Mouse (Mus musculus) inflammation-experienced regulatory T-cells (primary cell): ENCODE measurements around the gene Gpr75. TPM values are rescaled to one million over a fixed set of nuclear protein-coding genes. Genes with fewer than 3 reads are reported as not detected.

Experiments
- polyA plus RNA-seq, 2 experiments: library from polyadenylated mRNA; unstranded; fragments of 100-300 nt; shearing (Covaris generic); gene quantifications; one replicate each; pipeline ENCODE4 v1.2.1; 2017

Gene Gpr75
- polyA plus RNA-seq: under 1 TPM in 1 of 2 experiments, not detected in 1; 0.10 TPM

DNA sequence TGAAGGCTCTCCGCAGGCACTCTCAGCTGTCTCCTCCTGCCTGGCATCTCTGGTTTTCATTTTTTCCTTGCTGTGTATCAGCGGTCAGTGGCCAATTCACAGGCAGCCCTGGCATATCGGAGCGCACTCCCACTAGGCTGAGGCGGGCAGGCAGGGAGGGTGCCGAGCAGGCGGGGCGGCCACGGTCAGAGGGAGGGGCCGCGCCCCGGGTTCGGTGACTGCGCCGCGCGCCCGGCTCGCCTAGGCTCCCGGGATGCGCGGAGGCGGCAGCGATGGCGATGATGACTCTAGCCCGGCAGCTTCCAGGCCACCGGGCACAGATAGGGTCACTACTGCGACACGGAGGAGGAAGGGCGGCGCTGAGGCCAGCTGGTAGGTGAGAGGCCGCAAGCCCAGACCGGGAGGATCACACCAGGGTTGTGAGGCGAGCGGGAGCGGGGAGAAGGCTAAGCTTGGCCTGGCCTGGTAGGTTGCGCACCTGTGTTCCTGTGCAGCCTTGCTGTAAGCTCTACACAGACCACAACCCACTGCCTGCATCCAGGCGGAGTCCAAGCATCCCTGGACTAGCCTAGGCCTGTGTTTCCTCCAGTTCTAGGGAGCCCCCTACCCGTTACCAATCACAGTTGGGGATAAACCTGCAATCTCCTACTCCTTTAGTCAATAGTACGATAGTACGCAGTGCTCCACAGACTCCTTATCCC is at the start of gene Gpr75, which contains the start of gene Asb3:
Gpr75 (plus strand) TSS at position 188 of the 701 bp plus-strand sequence.
Asb3 (plus strand) TSS at position 246 of the 701 bp plus-strand sequence.

Other genes starting within 250 kb of the Gpr75 start
- under 1 TPM; 0.37 to 0.44 TPM for gene Acyp2, start 235.8 kb upstream of the Gpr75 start, polyA plus RNA-seq
- 10 to 100 TPM; 12.5 to 20.0 TPM for gene Psme4, start 113.6 kb upstream of the Gpr75 start, polyA plus RNA-seq
- gene Asb3, start 58 bp downstream of the Gpr75 start, polyA plus RNA-seq: 10 to 100 TPM; 49.0 to 51.4 TPM
- gene Erlec1, start 69.0 kb downstream of the Gpr75 start, polyA plus RNA-seq: 1 to 10 TPM; 5.8 to 7.9 TPM
- gene Chac2, start 101.0 kb downstream of the Gpr75 start, polyA plus RNA-seq: 10 to 100 TPM in 1 of 2 experiments, 1 to 10 TPM in 1; 5.6 to 11.1 TPM